Mouse (Mus musculus) right cerebral cortex, postnatal 25 days (tissue): ENCODE data around the gene Ube2l3.
"Not testable (repeated sequence)": the region's sequence is repeated elsewhere in the genome, so short reads cannot be mapped to it uniquely, and the experiment has no call there.

ENCODE experiments used
- DNase-seq: peaks from one replicate; pipeline ENCODE4 v3.0.0; 2022

The Ube2l3 gene

DNA sequence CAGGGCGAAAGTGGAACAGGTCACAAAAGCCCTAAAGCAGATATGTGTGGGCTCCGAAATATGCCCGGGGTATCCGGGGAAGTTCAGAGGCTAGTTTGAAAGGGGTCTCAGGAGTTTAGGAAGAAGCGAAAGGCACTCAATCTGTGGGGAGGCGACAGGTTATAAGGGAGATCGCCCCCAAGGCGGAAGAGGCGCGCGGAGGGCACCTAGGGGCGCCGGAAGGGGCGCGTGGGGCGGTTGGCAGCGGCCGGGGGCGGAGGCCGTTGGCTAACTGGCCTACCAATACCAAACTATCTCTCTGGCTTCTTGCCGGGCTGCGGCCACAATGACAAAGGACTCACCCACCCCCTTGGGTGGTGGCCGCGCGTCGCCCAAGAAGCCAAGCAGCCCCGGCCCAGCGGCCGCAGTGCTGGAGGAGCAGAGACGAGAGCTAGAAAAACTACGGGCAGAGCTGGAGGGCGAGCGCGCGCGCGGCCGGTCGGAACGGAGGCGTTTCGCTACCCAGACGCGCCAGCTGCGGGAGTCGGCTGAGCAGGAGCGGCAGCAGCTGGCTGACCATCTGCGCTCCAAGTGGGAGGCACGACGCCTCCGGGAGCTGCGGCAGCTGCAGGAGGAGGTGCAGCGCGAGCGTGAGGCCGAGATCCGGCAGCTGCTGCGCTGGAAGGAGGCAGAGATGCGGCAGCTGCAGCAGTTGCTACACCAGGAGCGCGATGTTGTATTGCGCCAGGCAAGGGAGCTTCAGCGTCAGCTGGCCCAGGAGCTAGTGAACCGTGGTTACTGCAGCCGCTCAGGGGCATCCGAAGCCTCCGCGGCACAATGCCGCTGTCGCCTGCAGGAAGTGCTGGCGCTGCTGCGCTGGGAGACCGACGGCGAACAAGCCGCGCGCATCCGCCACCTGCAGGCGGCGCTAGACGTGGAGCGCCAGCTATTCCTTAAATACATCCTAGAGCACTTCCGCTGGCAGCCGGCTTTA lies 6.2 kb upstream of the Ube2l3 start, which contains the start of gene Rimbp3:
TSS of gene Rimbp3 (plus strand) at position 215 of the 973 bp plus-strand sequence.
- DNase-seq, result peak; percentile 85

DNA sequence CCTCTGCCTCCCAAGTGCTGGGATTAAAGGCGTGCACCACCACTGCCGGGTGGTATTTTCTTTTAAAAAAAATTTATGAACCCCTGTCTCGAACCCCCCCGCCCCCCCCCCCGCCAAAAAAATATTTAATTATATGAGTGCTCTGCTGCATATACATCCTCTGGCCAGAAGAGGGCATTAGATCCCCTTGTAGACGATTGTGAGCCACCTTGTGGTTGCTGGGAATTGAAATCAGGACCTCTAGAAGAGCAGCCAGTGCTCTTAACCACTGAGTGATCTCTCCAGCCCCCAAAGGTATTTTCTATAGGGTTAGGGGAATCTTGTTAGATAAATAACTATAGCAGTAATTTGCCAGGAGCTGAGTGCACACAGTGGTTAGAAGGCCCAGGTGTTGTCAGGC lies 2.5 kb upstream of the Ube2l3 start:
- DNase-seq, result no peak

DNA sequence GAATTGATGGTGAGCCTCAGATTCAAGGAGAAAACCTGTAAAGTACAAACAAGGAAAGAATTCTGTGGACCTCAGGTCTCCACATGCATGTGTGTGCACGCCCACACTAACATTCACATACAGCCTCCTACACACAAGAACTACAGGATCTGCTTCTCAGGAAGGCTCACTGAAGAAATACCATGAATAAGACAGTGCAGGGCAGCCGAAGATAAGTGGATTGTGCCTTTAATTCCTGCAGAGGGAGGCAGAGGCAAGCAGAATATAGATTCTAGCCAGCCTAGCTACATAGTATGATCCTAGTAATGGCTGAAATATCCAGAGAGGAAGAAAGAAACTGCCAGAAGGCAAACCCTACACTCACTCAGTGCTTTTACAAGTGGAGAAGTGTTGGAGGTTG lies 472 bp downstream of the Ube2l3 start:
- DNase-seq, result no peak

DNA sequence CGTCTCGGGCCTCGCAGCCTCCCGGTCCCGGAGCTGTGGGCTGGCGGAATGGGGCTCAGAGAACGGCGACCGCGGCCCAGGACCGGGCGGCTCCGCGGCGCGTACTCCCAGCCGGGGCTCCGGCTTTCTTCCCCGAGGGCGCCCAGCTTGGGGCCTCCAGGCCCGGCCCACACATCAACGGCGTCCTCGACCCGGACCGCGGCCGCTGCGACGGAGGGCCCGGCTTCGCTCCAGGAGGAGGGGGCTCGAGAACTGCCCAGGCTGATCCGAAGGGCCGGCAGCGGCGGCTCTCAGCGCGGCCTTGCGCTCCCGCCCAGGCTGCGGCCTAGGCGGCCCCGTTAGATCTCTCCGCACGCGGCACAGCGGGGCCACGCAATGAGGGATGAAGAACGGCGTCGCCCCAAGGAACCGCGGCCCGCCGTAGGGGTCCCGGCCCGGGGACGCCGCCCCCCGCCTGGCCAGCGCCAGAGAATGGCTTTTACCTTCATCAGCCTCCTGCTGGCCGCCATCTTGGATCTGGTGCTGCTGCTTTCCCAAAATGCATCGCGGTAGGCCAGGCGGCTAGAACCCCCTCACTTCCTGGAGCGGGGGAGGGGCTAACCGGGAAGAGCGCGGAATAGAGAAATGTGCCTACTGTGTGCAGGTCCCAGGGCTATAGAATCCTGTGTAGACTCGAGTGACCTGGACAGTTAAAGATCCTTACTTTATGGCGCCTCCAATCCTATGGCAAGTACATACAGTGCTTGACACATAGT lies 1.3 kb downstream of the Ube2l3 start:
- DNase-seq, result peak; percentile 87

DNA sequence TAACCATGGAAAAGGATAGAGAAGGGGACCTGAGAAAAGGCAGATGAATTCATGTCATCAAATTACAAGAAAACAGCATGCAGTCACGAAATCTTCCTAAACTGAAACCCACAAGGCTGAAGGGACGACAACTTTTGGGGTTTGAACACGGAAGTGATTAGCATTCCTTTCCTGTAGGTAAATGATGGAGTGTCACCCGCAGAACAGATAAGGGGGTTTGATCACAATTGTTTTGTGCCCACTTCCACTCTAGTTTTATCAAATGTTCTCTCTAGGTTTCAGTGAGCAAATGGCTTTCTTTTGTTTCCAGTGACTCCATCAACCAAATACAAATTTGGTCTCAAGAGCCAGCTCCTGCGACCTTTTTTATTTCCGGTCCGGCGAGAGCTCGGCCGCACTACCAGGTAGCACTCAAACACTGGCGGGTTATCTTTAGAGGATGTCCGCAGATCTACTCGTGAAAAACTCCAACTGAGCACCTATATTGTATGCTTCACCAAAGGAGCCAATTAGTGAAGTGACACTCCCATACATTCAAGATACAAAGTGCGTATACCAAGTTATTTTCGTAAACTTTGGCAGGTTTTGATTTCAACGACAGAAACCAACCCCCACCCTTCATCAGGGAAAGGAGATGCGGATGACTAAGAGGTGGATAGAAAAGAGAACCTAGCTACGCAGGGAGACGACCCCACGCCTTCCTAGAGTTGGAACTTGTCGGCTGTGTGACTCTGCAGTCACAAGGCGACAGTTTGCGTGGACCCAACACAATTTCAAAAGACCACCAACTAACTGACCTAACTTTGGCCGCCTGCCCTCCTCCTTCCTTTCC lies 2.1 kb downstream of the Ube2l3 start:
- no peak for DNase-seq

DNA sequence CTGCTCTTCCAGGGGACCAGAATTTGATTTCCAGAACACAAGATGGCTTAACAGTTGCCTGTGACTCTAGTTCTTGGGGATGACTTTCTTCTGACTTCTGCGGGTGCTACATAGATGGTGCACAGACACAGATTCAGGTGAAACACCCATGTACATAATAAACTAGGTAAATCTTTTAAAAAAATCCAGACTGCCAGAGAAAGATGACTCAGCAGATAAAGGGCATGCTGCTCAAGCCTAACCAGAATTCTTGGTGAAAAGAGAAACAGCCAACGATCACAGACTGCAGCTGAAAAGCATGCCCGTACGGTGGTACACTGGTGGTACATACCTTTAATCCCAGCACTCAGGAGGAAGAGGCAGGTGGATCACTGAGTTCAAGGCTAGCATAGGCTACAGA lies 8.6 kb downstream of the Ube2l3 start:
- no peak for DNase-seq

DNA sequence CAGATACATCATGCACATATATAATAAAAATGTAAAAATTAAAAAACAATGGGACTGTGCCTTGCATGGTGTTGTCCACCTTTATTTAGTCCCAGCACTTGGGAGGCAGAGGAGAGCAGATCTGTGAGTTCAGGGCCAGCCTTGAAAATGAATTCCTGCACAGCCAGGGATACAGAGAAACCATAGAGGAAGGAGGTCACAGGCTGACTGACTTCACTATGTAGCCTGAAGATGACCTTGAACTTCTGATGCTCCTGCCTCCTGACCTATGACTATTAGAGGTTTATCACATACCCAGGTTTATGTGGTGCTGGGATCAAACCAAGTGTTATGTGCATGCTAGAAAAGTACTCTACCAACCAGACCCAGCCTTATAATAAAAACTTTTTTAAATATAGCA lies 17.0 kb downstream of the Ube2l3 start:
- DNase-seq, result no peak

DNA sequence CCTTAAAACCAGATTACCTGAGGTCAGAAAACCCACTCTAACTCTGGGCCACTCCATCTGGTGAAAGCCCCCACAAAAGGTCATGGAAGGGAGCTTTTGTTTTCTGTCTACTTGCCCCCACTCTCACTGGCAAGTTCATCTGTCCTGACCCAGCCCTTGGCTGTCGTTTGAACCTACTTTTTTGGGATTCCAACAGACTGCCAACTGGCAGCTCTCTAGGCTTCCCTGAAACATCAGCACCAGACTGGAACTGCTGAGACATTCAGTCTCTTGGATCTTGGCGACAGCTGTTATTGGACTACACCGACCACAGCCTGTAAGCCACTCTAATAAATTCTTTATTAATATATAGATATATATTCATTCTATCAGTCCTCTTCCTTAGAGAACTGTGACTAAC lies 19.4 kb downstream of the Ube2l3 start:
- DNase-seq, result no peak

DNA sequence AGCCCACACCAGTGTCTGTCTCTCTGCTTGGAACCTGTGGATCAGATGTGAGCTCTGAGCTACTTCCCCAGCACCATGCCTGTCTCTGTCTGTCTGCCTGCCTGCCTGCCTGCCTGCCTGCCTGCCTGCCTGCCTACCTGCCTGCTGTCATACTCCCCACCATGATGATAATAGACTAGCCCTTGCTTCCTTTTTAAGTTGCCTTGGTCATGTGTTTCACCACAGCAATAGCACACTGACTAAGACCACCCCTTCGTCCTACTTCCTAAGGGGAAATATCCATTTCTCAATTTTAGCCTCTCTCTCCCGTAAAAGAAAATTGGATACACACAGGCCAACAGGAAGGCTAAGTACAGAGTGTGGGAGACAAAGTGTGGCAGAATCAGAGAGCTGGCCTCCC lies 20.3 kb downstream of the Ube2l3 start:
- DNase-seq, result no peak

DNA sequence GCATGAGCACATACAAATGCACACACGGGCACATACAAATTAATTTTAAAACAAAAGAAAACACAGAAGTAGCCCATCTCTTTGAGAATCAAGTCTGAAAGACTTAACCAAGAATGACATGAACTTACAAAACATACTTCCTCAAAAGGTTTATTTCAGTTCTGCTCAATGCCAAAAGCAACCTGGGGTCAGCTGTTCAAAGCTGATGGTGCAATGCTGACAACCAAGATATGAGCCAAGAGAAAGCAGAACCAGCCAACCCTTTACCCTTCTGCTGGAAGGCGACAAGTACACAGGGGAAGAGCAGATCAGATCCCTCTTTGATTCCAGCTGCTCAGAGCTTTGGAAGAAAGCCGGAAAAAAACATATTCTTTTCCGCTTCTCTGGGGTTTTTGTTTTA lies 21.1 kb downstream of the Ube2l3 start:
- DNase-seq, result no peak

DNA sequence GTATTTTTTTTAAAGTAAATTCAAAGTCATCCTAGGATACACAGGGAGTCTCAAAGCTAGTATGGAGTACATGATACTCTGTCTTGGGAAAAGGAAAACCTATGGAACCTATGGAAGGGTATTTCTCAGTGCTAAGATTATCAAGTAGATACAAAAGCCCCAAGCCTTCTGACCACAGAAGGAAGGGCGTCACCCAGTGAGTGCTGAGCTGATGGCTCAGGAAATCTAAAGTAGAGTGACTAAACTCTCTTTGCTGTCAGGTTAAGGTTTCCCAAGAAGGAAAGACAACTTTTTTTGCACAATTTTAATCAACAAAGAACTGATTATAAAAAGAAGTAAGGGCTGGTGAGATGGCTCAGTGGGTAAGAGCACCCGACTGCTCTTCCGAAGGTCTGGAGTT lies 22.7 kb downstream of the Ube2l3 start:
- DNase-seq, result no peak

DNA sequence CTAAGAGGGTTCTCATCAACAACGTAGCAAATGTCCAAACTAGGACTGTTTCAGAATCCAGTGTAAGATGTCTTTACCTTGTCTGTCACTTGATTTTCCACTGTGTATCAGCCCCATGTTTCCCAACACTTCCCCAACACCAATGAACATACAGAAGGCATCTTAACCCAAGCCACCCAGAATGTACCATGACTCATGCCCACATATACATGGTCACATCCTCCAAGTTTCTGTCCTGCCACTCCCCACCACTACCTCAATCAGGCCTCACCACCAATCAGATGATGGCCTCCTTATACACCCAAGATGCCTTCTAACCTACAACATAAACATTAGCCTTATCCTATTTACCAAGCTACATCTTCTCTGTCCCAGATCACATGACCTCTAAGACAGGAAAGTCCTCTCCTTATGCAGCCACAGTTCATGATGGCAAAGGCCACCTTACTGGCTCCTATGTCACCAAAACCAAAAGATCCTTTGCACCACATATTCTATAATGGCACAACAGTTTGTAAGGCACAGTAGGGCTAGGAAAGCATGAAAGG lies 24.8 kb downstream of the Ube2l3 start:
- DNase-seq, result no peak

DNA sequence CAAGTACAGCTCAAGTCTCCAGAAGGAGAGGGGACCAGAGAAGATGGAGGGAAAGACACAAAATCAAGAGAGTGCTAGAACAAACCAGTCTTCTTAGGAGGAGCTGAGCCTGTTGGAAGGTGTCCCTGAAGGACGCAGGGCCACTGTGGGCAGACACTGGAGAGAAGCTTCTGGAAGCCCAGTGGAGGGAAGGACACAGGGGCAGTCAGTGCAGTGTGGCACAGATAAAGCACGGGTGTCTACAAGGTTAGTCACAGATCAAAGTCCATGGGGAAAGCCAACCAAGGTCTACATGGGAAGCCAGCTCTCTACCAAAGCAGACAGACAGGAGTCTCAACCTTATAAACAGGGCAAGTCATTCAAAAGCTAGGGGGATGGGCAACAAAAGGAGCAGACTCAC lies 26.7 kb downstream of the Ube2l3 start:
- DNase-seq, result no peak

DNA sequence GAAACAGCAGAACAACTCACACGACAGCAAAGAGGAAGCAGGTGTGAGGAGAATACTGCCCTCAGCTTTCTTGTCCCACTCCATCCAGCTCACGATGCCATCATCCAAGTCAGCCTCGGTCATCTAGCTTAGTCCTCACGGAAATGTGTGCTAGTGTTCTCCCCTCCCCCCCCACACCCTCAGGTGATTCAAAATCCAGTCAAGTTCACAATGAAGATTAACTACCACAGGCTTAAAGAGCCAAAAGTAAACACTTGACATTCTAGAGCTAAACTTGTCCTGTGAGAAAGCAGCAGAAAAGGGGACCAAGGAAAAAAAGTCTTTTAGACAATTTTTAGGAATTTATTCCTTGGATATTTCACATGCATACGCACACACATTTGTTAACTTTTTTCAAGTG lies 34.4 kb downstream of the Ube2l3 start:
- no peak for DNase-seq

DNA sequence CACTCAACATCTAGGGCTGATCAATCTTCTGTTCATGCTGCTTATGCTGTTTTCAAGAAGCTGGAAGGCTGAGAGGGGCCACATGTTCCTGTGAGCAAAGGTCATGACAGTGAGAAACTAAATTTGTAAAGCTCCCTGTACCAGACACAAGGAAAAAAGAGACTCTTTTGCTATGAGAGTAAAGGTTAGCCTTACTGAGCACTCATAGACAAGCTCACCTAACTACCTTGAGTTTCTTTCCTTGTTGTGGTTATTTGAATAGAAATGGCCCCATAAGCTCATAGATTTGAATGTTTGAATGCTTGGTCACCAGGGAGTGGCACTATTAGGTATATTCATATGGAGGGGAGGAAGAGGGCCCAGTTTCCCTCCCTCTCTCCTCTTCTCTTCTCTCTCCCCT lies 35.3 kb downstream of the Ube2l3 start:
- no peak for DNase-seq

DNA sequence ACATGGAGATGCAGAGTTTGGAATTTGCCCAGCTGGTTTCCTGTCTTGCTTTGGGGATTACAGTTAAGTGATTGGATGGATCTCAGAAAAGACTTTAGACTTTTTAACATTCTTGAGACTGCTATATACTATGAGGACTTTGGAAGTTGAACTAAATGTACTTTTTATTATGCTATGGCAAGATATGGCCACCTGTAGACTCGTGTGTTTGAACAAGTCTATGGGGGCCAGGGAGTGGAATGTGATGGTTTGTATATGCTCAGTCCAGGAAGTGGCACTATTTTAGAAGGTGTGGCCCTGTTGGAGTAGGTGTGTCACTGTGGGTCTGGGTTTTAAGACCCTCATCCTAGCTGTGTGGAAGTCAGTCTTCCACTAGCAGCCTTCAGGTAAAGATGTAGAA lies 37.0 kb downstream of the Ube2l3 start:
- DNase-seq, result not testable (repeated sequence)

DNA sequence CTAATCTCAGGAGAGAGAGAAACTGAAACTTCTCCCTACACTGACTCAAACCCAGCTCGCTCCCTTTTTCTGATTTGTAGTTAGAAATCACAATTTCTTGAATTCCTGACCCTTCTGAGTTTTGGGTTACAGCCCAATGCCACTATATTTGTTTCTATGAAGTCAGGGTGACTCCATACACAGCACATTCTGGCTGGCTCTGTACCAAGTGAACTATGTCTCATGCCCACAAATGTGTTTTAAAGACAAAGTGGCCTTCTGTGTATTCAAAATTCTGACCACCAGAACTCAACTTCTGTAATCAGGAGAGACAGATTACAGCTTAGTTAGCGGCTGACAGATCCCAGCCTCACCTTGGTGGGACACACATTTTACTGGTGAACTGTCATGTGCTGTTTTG lies 48.1 kb downstream of the Ube2l3 start:
- no peak for DNase-seq

DNA sequence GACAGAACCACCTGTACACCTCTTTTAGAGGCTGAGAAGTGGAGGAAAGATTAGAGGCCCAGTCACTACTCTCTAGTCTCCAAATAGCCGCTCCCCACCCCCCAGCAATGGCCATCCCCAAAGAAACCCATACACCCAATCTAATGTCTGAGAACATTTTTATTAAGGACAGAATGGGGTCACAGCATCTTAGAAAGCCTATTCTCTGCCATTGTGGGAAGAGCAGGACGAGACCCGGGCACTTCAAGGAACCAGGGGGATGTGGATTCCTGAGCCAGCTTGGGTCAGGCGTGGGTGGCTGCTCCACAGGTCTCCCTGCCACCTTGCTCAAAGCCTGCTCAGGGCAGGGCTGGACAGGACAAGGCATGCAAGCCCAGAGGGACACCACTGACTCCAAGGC lies 50.6 kb downstream of the Ube2l3 start:
- DNase-seq, result no peak

DNA sequence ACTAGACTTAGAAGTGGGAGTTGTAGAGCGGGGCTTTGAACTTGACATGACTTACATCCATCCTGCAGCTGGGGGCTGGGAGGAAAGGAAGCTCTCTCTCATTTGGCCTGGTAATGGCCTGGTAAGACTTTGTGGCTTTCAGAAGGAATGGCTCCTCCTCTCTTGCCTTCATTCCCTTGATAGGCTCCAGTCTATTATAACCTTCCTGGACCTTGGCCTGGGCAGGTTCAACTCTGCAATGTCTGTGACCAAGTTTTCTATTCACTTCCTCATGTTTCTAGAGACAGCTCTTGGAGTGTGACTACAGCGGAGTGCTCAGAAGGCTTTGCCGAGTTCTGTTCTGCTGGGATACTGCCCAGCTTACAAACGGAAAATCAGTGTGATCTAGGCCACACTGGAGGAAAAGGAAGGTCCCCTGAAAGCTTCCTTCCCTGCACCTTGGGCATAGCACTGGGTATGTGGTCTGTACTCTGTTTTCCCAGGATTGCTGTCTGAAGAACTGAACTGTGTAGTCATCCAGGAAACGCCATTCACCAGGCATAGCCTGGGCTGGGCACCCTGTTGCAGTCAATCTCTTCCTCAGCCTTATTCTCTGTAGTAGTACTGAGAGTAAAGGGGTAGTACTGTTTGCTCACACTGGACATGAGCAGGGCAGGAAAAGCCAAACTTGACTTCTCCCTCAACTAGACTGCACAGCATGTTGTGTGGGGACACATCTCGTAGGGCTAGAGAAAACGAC lies 51.8 kb downstream of the Ube2l3 start:
- no peak for DNase-seq

DNA sequence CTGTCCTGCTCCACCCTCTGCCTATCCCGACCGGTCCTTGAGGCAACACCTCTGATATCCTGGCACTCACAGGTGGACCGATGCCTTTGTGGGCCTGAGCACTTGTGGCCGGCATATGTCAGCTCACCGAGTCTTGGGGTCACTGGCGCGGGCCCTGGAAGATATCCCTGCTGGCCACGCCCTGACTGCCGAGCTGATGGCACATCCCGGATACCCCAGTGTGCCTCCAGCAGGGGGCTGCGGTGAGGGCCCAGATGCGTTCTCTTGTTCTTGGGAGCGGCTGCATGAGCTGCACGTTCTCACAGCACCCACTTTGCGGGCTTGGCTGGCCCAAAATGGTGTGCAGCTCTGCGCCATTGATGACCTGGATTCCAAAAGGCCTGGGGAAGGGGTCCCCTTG lies 54.4 kb downstream of the Ube2l3 start:
- no peak for DNase-seq

DNA sequence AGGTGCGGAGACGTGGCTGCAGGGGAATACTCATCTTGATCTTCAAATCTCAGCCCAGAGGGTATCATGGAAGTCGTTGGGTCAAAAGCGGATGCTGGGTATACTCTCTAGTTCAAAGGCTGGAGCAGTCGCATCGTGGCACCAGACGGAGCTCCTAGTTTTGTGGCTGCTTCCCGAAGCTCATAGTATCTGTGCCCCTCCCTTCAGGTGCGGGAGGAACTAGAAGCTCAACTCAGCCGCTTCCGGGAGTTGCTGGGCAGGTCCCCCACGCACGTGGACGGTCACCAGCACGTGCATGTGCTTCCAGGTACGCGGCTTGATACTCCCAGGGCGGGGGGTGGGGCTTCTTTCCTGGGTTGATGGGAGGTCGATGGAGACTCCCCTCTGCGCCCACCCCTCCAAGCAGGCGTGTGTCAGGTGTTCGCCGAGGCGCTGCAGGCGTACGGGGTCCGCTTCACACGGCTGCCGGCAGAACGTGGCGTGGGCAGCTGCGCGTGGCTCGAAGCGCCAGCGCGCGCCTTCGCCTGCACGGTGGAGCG lies 55.0 kb downstream of the Ube2l3 start:
- peak; percentile 50 for DNase-seq

DNA sequence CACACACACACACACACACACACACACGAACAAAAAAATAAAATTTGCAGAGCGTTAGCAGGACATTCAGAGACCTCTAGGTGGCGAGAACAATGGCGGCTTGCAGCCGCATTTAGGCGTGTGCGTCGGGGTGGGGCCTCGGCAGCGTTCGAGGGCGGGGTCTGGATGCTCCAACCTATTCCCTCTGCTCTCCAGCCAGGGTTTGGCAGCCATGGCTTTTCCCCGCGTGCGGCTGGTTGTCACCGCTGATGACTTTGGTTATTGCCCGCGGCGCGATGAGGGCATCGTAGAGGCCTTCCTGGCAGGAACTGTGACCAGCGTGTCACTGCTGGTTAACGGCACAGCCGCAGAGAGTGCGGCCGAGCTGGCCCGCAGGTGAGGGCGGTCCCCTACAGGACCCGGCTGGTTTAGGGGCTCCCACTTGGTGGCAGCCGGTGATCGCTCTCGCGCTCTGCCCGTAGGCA lies 55.6 kb downstream of the Ube2l3 start, which contains the start of gene Ccdc116:
TSS of gene Ccdc116 (minus strand) at position 458 of the 464 bp plus-strand sequence.
- DNase-seq, result peak; percentile 76
